Mouse (Mus musculus): Measurements from ENCODE around the gene Nicn1.

- TF ChIP-seq POLR2A (IDR thresholded peaks at IDR 0.05; ENCODE audit: insufficient read depth, low read depth, low read length) (no peak), CTCF (IDR thresholded peaks at IDR 0.05) (no peak), EP300 (IDR thresholded peaks at IDR 0.05; ENCODE audit: insufficient read depth, low read depth, low read length) (no peak)
Observed at GRCm38 (mm10) chr9:108289347-108289746, 882 bp upstream of the Nicn1 start.
